Mouse (Mus musculus) lung, postnatal 36 days (tissue): ENCODE data around the gene Tmbim6.
"Not testable (repeated sequence)": the region's sequence is repeated elsewhere in the genome, so short reads cannot be mapped to it uniquely, and the experiment has no call there.

Experiments
- DNase-seq: peaks from one replicate; pipeline ENCODE4 v3.0.0; 2022; ENCODE audit warnings: mixed read lengths

Gene Tmbim6

GRCm38 (mm10) chr15:99420521-99421014 is 27.9 kb downstream of the Tmbim6 start:
- DNase-seq, result peak; percentile 89

GRCm38 (mm10) chr15:99421152-99421551 is 28.5 kb downstream of the Tmbim6 start:
- DNase-seq, result peak; percentile 58

- no peak for DNase-seq
Measured at GRCm38 (mm10) chr15:99421676-99422075, 29.0 kb downstream of the Tmbim6 start.

GRCm38 (mm10) chr15:99422551-99422950 is 29.9 kb downstream of the Tmbim6 start:
- no peak for DNase-seq

- no peak for DNase-seq
Measured at GRCm38 (mm10) chr15:99423131-99423530, 30.4 kb downstream of the Tmbim6 start.

- DNase-seq, result no peak
Measured at GRCm38 (mm10) chr15:99423884-99424283, 31.2 kb downstream of the Tmbim6 start.

- no peak for DNase-seq
Measured at GRCm38 (mm10) chr15:99430394-99430793, 37.7 kb downstream of the Tmbim6 start.

GRCm38 (mm10) chr15:99431063-99431462 is 38.4 kb downstream of the Tmbim6 start:
- no peak for DNase-seq

GRCm38 (mm10) chr15:99431504-99431903 is 38.8 kb downstream of the Tmbim6 start:
- DNase-seq, result no peak

GRCm38 (mm10) chr15:99431967-99432366 is 39.3 kb downstream of the Tmbim6 start:
- DNase-seq, result no peak

GRCm38 (mm10) chr15:99433081-99433718 is 40.5 kb downstream of the Tmbim6 start:
- DNase-seq, result no peak

GRCm38 (mm10) chr15:99433913-99434312 is 41.2 kb downstream of the Tmbim6 start:
- no peak for DNase-seq

- no peak for DNase-seq
Measured at GRCm38 (mm10) chr15:99438966-99439698, 46.5 kb downstream of the Tmbim6 start.

GRCm38 (mm10) chr15:99440112-99440815 is 47.6 kb downstream of the Tmbim6 start:
- no peak for DNase-seq

- DNase-seq, result no peak
Measured at GRCm38 (mm10) chr15:99440816-99441457, 48.3 kb downstream of the Tmbim6 start.

- DNase-seq, result no peak
Measured at GRCm38 (mm10) chr15:99442358-99442757, 49.7 kb downstream of the Tmbim6 start.

GRCm38 (mm10) chr15:99445567-99445966 is 52.9 kb downstream of the Tmbim6 start:
- no peak for DNase-seq

GRCm38 (mm10) chr15:99446136-99446535 is 53.5 kb downstream of the Tmbim6 start:
- not testable (repeated sequence) for DNase-seq

GRCm38 (mm10) chr15:99449131-99449750 is 56.6 kb downstream of the Tmbim6 start:
- peak; percentile 67 for DNase-seq

- no peak for DNase-seq
Measured at GRCm38 (mm10) chr15:99449751-99450280, 57.1 kb downstream of the Tmbim6 start.

- DNase-seq, result peak; percentile 59
Measured at GRCm38 (mm10) chr15:99453153-99453900, 60.6 kb downstream of the Tmbim6 start.
